Mouse (Mus musculus): Measurements from ENCODE around the gene Plxnd1. TPM values are rescaled to one million over a fixed set of nuclear protein-coding genes. Genes with fewer than 3 reads are reported as not detected.

The Plxnd1 gene
- polyA plus RNA-seq (2016; fragmentation: Nextera tagmentation; extraction: Ambion mirVana) = 33.1 and 40.5 TPM in 2 replicates

DNA sequence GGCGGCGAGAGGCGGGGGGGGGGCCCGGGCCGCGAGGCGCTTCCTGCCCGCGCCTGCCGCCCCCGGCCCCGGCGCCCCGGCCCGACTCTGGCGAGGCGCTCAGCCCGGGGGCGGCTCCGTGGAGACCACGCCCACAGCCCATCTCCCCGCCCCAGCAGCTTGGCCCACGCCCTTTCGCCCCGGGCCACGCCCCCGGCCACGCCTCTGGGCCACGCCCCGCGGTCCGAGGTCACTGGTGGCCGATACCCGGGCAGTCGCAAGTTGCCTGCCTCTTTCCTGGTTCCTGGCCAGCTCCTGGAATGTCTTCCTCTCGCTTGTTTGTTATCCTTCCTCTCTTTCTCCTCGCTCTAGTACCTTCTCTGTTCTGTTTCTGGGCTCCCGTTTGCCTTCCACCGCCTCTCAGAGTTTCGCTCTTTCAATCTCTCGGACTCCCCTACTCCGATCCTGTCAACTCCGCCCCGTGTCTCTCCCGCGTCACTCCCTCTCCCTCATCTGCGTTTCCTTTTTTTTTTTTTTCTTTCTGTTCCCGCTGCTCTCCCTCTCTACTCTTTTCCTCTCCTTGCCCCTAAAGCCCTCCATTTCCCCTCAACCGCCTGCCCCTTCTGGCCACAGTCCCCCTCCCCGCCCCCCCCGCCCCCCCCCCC lies at the start of gene Plxnd1:
TSS of gene Plxnd1 (minus strand) at position 129 of the 644 bp plus-strand sequence.
- H3K4me1 ChIP-seq = peaks cover 60% of the 10 kb centered on the region
- ATAC-seq (ENCODE audit: insufficient number of reproducible peaks, insufficient read depth, low FRiP score, low TSS enrichment) = 0 out of 2 replicates have a peak, but pooled peaks have one; percentile 28
- H3K36me3 ChIP-seq = no peaks in the 10 kb centered on the region
- peak within 1 kb of the TSS; percentile 59 for H3K27ac ChIP-seq
- H3K9me3 ChIP-seq = no peaks in the 10 kb centered on the region
- peak within 1 kb of the TSS; percentile 52 for H3K9ac ChIP-seq
- H3K27me3 ChIP-seq = peaks cover 45% of the 10 kb centered on the region
- H3K4me2 ChIP-seq (replicated peaks) = peak within 1 kb of the TSS; percentile 90
- peak within 1 kb of the TSS; percentile 55 for H3K4me3 ChIP-seq
- 1% methylated on average over 48 of the region's 51 CpGs for WGBS

DNA sequence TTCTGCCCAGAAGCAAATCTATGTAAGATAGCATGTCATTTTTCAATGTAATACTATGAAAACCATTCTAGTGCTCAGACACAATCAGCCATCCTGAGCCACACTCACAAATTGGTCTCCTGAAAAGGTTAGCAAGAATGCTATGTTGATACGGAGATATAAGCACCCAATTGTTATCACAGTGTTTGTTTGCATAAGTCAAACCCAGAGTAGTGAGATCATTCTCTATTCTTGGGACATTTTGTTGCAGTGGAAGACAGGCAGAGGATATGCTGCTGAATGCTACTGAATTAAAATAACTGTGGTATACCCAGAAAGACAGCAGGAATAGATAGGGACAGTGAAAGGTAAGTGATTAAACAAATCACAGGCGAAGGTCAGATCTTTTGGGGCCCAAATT lies 49.2 kb upstream of the Plxnd1 start:
- 73% methylated on average over 2 of the region's 2 CpGs for WGBS
- ATAC-seq (ENCODE audit: insufficient number of reproducible peaks, insufficient read depth, low FRiP score, low TSS enrichment) = no peak
- H3K27me3 ChIP-seq = no peaks in the 10 kb centered on the region

DNA sequence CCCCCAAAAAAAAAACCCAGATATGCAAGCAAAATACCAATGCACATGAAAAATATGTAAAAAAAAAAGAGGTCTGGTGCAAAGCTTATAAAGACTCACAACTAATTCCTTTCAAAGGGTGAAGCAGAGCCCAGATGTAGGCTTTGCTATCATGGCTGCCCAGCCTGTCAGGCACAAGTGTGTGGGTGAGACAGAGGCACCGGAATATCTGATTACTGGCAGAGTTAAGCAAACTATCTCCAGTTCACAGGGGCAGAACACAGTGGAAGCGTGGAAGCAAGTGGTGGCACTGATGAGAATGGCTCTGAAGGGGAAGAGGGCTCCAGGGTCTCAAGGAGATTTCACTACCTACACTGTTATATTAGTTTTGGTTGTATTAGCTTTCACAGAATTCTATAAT lies 43.4 kb upstream of the Plxnd1 start:
- H3K4me3 ChIP-seq = no peak overlapping the region
- H3K4me2 ChIP-seq (replicated peaks) = no peak overlapping the region
- 89% methylated on average over 2 of the region's 2 CpGs for WGBS
- H3K27ac ChIP-seq = no peak overlapping the region
- H3K4me1 ChIP-seq = no peaks in the 10 kb centered on the region
- no peaks in the 10 kb centered on the region for H3K27me3 ChIP-seq
- peaks cover 3% of the 10 kb centered on the region; the same call in 1 of the 2 replicates for H3K36me3 ChIP-seq
- H3K9me3 ChIP-seq = peaks cover 2% of the 10 kb centered on the region; the same call in 1 of the 2 replicates
- no peak overlapping the region for H3K9ac ChIP-seq
- no peak for ATAC-seq (ENCODE audit: insufficient number of reproducible peaks, insufficient read depth, low FRiP score, low TSS enrichment)

More for the DNA sequence above, 49.2 kb upstream of the Plxnd1 start:
- Histone ChIP-seq H3K9me3 (peaks cover 2% of the 10 kb centered on the region; the same call in 1 of the 2 replicates), H3K9ac (no peak overlapping the region), H3K4me2 (replicated peaks) (no peak overlapping the region), H3K27ac (no peak overlapping the region), H3K4me3 (no peak overlapping the region), H3K4me1 (no peaks in the 10 kb centered on the region), H3K36me3 (peaks cover 3% of the 10 kb centered on the region; the same call in 1 of the 2 replicates)

DNA sequence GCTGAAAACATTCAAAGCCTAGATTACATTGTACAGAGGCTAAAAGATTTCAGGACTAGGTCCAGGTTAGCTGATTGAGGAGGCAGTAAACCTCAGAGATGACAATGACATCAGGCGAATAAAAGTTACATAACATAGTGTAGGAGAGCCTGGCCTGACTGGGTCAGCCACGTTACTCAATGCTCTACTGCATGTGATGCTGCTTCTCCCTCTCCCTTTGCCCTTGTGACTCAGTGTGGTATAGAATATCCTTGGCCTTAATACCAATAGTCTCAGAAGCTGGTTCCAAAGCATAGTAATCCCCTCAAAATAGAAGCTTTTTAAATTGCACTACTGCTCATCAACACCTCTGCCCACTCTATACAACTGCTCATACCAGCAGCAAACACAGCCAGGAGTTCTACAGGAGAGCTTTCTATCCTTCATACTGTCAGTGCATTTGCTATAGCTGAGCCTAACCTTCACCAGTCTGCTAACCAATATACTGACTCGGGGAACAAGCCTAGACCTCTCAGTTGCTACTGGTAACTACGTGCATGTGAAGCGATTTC lies 42.6 kb upstream of the Plxnd1 start:
- Histone ChIP-seq H3K4me1 (no peaks in the 10 kb centered on the region), H3K4me3 (no peak overlapping the region), H3K9me3 (no peaks in the 10 kb centered on the region), H3K27ac (no peak overlapping the region), H3K9ac (no peak overlapping the region), H3K27me3 (no peaks in the 10 kb centered on the region), H3K4me2 (replicated peaks) (no peak overlapping the region), H3K36me3 (peaks cover 5% of the 10 kb centered on the region; the same call in 1 of the 2 replicates)
- no peak for ATAC-seq (ENCODE audit: insufficient number of reproducible peaks, insufficient read depth, low FRiP score, low TSS enrichment)
- 84% methylated on average over 5 of the region's 5 CpGs for WGBS

DNA sequence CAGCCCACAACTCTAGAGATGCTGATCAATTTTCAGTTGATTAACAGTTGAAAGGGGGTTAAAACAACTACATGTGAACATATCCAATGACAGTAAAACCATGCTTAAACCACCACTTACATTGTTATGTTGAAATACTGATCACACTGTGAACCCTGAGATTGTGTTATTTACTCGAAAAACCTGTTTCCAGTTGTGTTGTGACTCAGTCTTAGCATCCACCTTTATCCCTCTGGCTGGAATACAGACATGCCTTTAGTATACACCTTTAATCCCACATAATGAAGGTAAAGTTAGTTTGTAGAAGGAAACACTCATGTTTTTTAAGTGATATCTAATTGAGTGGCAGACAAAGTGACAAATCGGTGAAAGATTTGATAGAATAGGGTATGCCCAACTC lies 41.8 kb upstream of the Plxnd1 start:
- H3K36me3 ChIP-seq = peaks cover 8% of the 10 kb centered on the region; the same call in 1 of the 2 replicates
- no peak overlapping the region for H3K4me2 ChIP-seq (replicated peaks)
- no peaks in the 10 kb centered on the region for H3K4me1 ChIP-seq
- no peak overlapping the region for H3K27ac ChIP-seq
- no peaks in the 10 kb centered on the region for H3K9me3 ChIP-seq
- no peak for ATAC-seq (ENCODE audit: insufficient number of reproducible peaks, insufficient read depth, low FRiP score, low TSS enrichment)
- no peak overlapping the region for H3K4me3 ChIP-seq
- 88% methylated on average over 2 of the region's 2 CpGs for WGBS
- no peaks in the 10 kb centered on the region for H3K27me3 ChIP-seq
- no peak overlapping the region for H3K9ac ChIP-seq

DNA sequence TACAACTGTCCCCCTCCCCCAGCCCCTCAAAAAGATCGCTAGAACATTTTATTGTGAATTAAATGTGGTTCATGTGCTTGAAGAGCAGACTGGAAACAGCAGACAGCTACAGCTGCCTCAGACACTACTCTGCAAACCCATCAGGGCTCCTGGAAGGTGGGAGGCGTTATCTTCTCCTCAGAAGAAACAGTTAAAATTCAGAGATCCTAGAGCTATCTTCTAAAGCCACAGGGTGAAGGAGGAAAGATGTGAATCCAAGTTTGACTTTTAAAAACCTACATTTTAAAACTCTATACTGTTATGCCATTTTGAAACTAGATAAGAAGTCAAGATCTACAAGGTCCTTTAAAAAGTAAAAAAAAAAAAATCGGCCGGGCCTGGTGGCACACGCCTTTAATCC lies 36.2 kb upstream of the Plxnd1 start:
- Histone ChIP-seq H3K9ac (no peak overlapping the region), H3K4me1 (no peaks in the 10 kb centered on the region), H3K27ac (no peak overlapping the region), H3K27me3 (no peaks in the 10 kb centered on the region), H3K4me2 (replicated peaks) (no peak overlapping the region), H3K36me3 (0 out of 2 replicates have a peak, but pooled peaks cover 5% of the 10 kb centered on the region), H3K4me3 (no peak overlapping the region), H3K9me3 (no peaks in the 10 kb centered on the region)
- 87% methylated on average over 5 of the region's 5 CpGs for WGBS
- no peak for ATAC-seq (ENCODE audit: insufficient number of reproducible peaks, insufficient read depth, low FRiP score, low TSS enrichment)

DNA sequence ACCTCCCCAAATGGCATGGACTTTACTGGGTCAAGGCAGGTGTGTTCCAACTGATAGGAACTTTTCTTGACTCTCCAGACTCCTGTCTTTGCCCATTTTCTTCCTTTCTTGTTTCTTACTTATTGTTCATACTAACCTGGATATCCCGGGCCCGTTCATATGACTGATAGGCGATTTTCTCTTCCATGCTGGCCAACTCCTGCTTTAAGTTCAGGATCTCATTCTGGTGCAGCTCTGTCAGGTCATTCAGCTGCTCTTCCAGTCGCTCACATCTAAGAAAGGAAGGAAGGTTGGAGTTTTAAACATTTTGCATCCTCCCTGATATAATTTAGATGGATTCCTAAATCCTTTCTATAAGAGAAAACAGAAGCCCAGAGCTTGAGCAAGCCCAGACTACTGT lies 29.9 kb upstream of the Plxnd1 start:
- H3K9ac ChIP-seq = no peak overlapping the region
- no peak overlapping the region for H3K27ac ChIP-seq
- no peaks in the 10 kb centered on the region for H3K27me3 ChIP-seq
- no peak overlapping the region for H3K4me2 ChIP-seq (replicated peaks)
- no peak for ATAC-seq (ENCODE audit: insufficient number of reproducible peaks, insufficient read depth, low FRiP score, low TSS enrichment)
- no peak overlapping the region for H3K4me3 ChIP-seq
- WGBS = 87% methylated on average over 4 of the region's 4 CpGs
- 0 out of 2 replicates have a peak, but pooled peaks cover 5% of the 10 kb centered on the region for H3K36me3 ChIP-seq
- no peaks in the 10 kb centered on the region for H3K4me1 ChIP-seq
- peaks cover 9% of the 10 kb centered on the region for H3K9me3 ChIP-seq

DNA sequence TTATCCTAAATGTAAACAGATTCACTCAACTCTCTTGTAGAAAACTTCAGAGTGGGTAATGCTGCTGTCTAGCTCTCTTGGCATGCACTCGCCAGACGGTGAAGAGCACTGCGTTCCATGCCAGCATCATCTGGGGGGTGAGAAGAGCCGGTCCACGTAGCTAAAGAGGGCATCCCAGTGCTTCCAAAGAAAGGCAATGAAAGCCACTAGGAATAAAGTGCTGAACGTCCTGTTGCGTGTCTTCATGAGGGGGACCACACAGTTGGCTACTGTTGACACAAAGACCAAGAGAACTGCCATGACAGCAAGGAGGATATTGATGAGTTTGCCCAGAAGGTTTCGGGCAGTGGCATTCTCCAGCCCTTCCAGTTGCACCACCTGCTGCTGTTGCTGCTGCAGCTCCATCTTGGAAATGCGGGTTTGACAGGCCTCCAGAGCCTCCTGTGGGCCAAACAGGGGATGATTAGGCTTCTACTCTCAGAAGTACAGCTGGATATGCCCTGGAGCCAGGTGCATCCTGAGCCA lies 27.2 kb upstream of the Plxnd1 start:
- no peak for ATAC-seq (ENCODE audit: insufficient number of reproducible peaks, insufficient read depth, low FRiP score, low TSS enrichment)
- H3K36me3 ChIP-seq = 0 out of 2 replicates have a peak, but pooled peaks cover 5% of the 10 kb centered on the region
- WGBS = 83% methylated on average over 9 of the region's 9 CpGs

DNA sequence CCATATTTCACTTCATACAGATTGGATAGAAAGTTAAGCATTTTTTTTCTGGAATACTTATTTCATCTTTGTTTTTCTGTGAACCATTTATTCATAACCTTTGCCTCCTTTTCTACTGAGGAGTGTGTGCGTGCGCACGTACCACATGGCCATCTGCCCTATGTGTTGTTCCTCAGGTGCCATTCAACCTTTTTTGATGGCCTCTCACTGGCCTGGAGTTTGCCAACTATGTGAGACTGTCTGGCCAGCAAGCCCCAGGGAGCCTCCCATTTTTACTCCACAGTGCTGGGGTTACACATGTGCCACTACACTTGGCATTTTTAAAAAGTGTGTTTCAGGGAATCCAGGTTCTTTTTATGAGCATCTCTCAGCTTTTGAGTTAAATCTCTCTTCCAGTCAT lies 21.1 kb upstream of the Plxnd1 start:
- no peaks in the 10 kb centered on the region for H3K36me3 ChIP-seq
- no peaks in the 10 kb centered on the region for H3K9me3 ChIP-seq
- H3K4me2 ChIP-seq (replicated peaks) = no peak overlapping the region
- no peak overlapping the region for H3K27ac ChIP-seq
- WGBS = 89% methylated on average over 3 of the region's 3 CpGs
- no peak overlapping the region for H3K9ac ChIP-seq
- no peaks in the 10 kb centered on the region for H3K27me3 ChIP-seq
- no peaks in the 10 kb centered on the region for H3K4me1 ChIP-seq
- no peak overlapping the region for H3K4me3 ChIP-seq
- ATAC-seq (ENCODE audit: insufficient number of reproducible peaks, insufficient read depth, low FRiP score, low TSS enrichment) = no peak

More for the DNA sequence above, 27.2 kb upstream of the Plxnd1 start:
- Histone ChIP-seq H3K4me1 (no peaks in the 10 kb centered on the region), H3K27me3 (no peaks in the 10 kb centered on the region), H3K4me3 (no peak overlapping the region), H3K9me3 (peaks cover 9% of the 10 kb centered on the region), H3K27ac (no peak overlapping the region), H3K9ac (no peak overlapping the region), H3K4me2 (replicated peaks) (no peak overlapping the region)

DNA sequence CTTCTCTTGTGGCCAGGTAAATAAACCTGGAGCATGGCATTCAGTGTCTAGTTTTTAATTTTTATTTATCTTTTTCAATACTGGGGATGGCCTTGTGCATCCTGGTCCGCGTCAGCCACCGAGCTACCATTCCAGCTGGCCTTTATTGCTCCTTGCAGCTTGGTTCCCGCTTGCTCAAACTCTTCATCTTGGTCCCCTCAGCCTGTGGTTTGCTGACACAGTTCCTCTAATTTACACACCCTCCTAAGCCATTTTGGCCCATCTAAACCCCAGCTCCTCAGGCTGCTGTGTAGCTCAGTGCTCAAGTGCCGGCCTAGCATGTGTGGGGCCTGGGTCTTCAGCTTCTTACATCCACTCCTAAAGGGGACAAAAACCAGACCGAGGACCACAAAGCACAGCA lies 19.3 kb upstream of the Plxnd1 start:
- Histone ChIP-seq H3K4me1 (no peaks in the 10 kb centered on the region), H3K4me2 (replicated peaks) (no peak overlapping the region), H3K27ac (no peak overlapping the region), H3K4me3 (no peak overlapping the region), H3K9ac (no peak overlapping the region), H3K27me3 (no peaks in the 10 kb centered on the region), H3K36me3 (no peaks in the 10 kb centered on the region), H3K9me3 (no peaks in the 10 kb centered on the region)
- WGBS = 83% methylated on average over 6 of the region's 6 CpGs
- no peak for ATAC-seq (ENCODE audit: insufficient number of reproducible peaks, insufficient read depth, low FRiP score, low TSS enrichment)

DNA sequence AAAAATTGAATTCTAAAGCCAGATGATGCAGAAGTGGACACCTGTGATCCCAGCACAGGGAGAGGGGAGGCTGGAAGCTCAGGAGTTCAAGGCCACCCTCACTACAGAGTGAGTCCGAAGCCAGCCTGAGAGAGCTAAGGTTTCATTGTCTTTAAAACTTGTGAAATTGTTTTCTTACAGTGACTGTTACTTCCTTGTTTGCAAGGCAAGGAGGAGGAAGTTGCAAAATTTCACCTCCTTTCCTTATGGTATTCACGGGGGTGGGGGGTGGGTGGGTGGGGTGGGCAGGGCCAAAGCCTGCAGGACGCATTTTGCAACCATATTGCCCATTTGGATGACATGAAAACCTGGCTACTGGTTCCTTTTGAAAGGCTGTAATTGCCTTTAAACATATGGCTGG lies 18.9 kb upstream of the Plxnd1 start:
- H3K27me3 ChIP-seq = no peaks in the 10 kb centered on the region
- 74% methylated on average over 3 of the region's 3 CpGs for WGBS
- H3K4me1 ChIP-seq = no peaks in the 10 kb centered on the region
- H3K9ac ChIP-seq = no peak overlapping the region
- H3K27ac ChIP-seq = no peak overlapping the region
- H3K9me3 ChIP-seq = no peaks in the 10 kb centered on the region
- H3K4me3 ChIP-seq = no peak overlapping the region
- H3K36me3 ChIP-seq = no peaks in the 10 kb centered on the region
- ATAC-seq (ENCODE audit: insufficient number of reproducible peaks, insufficient read depth, low FRiP score, low TSS enrichment) = no peak
- no peak overlapping the region for H3K4me2 ChIP-seq (replicated peaks)

DNA sequence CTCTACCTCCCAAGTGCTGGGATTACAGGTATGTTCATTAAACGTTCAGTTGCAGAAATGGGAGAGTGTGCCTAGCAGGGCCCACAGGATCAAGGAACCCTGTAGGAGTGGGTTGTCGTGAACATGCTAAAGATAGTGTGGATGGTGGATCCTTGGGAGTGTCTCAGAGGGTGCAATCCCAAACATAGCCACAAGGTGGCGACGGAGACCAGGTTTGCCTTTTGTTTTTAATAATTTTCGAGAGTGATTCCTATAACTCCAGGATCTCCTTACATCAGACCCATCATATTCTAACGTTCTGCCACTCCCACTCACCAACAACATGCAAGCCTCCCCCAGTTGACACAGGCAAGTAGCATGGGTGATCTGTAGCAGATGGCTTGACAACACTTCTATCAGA lies 15.7 kb upstream of the Plxnd1 start:
- no peak overlapping the region for H3K4me3 ChIP-seq
- 5% methylated on average over 6 of the region's 6 CpGs for WGBS
- no peak overlapping the region for H3K27ac ChIP-seq
- no peaks in the 10 kb centered on the region for H3K27me3 ChIP-seq
- H3K36me3 ChIP-seq = no peaks in the 10 kb centered on the region
- H3K9me3 ChIP-seq = no peaks in the 10 kb centered on the region
- peaks cover 6% of the 10 kb centered on the region; the same call in 1 of the 2 replicates for H3K4me1 ChIP-seq
- no peak for ATAC-seq (ENCODE audit: insufficient number of reproducible peaks, insufficient read depth, low FRiP score, low TSS enrichment)
- no peak overlapping the region for H3K9ac ChIP-seq
- H3K4me2 ChIP-seq (replicated peaks) = no peak overlapping the region
